Mouse (Mus musculus): ENCODE data around the gene Ppia. TPM values are rescaled to one million over a fixed set of nuclear protein-coding genes. Genes with fewer than 3 reads are reported as not detected.
"Not testable (repeated sequence)": the region's sequence is repeated elsewhere in the genome, so short reads cannot be mapped to it uniquely, and the experiment has no call there.

The Ppia gene
- polyA plus RNA-seq, 1 experiment from 2014 or later: 4,592 TPM

DNA sequence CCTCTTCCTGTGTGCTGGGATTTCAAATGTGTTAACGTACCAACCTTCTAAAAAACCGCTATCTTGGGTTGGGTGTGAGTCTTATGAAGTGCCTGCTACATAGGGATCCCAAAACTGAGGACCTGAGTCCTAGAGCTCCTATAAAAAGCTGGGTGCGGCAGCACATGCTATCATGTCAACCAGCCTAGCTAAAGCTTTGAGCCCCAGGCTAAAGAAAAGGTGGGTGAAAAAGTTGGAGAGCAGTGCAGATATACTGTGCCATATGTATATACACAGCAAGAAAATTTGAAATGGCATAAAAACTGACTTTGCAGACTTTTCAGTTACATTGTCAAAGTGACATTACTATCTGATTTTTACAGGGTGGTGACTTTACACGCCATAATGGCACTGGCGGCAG lies 3.5 kb downstream of the Ppia start:
- 85% methylated on average over 5 of the region's 5 CpGs for WGBS
- H3K4me2 ChIP-seq (ENCODE audit: low read length): 0 out of 2 replicates have a peak overlapping the region, but pooled peaks have one; percentile 16
- no peak overlapping the region for H3K9ac ChIP-seq (ENCODE audit: low read length)

GRCm38 (mm10) chr11:6419156-6419555 lies 3.9 kb downstream of the Ppia start:
- not testable (repeated sequence) for H3K9ac ChIP-seq (ENCODE audit: low read length); H3K9me3 ChIP-seq (replicated peaks; ENCODE audit: control insufficient read depth, low read length); DNase-seq (ENCODE audit: low spot score); H3K4me2 ChIP-seq (ENCODE audit: low read length); H3K27me3 ChIP-seq (replicated peaks; ENCODE audit: control insufficient read depth, insufficient read depth, low read length); H3K27ac ChIP-seq (ENCODE audit: low read depth, low read length); H3K4me3 ChIP-seq (ENCODE audit: low read depth, low read length); ATAC-seq
- 50% methylated on average over 4 of the region's 4 CpGs for WGBS
- Histone ChIP-seq H3K36me3 (ENCODE audit: control insufficient read depth, insufficient read depth, low read length) (peaks cover 49% of the 10 kb centered on the region), H3K4me1 (ENCODE audit: control insufficient read depth, insufficient read depth, low read length) (peaks cover 15% of the 10 kb centered on the region)

More for the DNA sequence above, 3.5 kb downstream of the Ppia start:
- H3K4me1 ChIP-seq (ENCODE audit: control insufficient read depth, insufficient read depth, low read length): peaks cover 15% of the 10 kb centered on the region
- H3K9me3 ChIP-seq (replicated peaks; ENCODE audit: control insufficient read depth, low read length): no peaks in the 10 kb centered on the region
- H3K4me3 ChIP-seq (ENCODE audit: low read depth, low read length): no peak overlapping the region
- H3K27me3 ChIP-seq (replicated peaks; ENCODE audit: control insufficient read depth, insufficient read depth, low read length): no peaks in the 10 kb centered on the region
- H3K36me3 ChIP-seq (ENCODE audit: control insufficient read depth, insufficient read depth, low read length): peaks cover 46% of the 10 kb centered on the region
- no peak overlapping the region for H3K27ac ChIP-seq (ENCODE audit: low read depth, low read length)
- DNase-seq (ENCODE audit: low spot score): no peak
- no peak for ATAC-seq

DNA sequence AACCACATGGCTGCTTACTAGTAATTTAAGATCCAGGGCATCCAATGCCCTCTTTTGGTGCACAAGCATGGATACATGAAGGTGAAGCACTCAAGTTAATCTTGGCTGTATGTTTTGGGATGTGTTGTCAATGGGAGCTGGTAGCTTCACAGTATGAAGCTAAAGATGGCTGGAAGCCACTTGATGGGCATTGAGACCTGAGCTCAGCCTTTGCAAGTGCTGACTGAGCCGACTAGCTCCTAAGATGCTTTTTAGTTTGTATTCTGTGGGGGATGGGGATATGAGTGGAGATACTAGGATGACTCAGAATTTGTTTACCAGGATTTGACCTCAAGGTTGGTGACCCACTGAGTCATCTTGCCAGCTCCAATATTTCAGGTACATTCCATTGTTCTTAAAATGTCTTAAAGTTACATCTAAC lies 5.0 kb downstream of the Ppia start:
- 15% methylated on average over 1 of the region's 1 CpGs for WGBS
- Histone ChIP-seq H3K4me2 (ENCODE audit: low read length) (no peak overlapping the region), H3K27ac (ENCODE audit: low read depth, low read length) (no peak overlapping the region), H3K4me1 (ENCODE audit: control insufficient read depth, insufficient read depth, low read length) (peaks cover 11% of the 10 kb centered on the region), H3K27me3 (replicated peaks; ENCODE audit: control insufficient read depth, insufficient read depth, low read length) (no peaks in the 10 kb centered on the region), H3K4me3 (ENCODE audit: low read depth, low read length) (no peak overlapping the region), H3K9me3 (replicated peaks; ENCODE audit: control insufficient read depth, low read length) (no peaks in the 10 kb centered on the region), H3K36me3 (ENCODE audit: control insufficient read depth, insufficient read depth, low read length) (peaks cover 58% of the 10 kb centered on the region), H3K9ac (ENCODE audit: low read length) (no peak overlapping the region)
- ATAC-seq: no peak
- DNase-seq (ENCODE audit: low spot score): no peak

DNA sequence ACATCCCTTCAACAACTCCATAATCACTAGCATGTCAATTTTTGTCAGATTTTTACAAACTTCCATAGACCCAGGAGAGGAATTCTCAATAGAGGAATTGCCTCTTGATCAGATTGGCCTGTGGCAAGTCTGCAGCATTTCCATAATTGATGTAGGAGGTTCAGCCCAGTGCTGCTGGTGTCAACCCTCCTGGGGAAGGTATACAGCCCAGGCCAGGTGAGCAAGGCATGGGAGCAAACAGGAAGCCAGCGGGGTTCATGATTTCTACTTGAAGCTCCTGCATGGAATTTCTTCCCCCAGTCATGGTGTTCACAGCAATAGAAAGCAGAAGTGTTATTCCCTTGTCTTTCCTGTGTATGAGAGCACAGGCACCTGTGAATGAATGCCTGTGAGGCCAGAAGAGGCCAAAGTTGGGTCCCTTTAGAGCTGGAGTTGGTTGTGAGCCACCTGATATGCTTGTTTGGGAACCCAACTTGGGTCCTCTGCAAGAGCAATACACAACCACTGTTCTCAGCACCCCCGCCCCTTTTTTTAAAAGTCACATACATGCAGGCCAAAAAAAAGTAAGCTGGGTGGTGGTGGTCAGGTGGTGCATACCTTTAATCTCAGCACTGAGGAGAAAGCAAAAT lies 5.6 kb downstream of the Ppia start:
- H3K9me3 ChIP-seq (replicated peaks; ENCODE audit: control insufficient read depth, low read length): no peaks in the 10 kb centered on the region
- H3K27ac ChIP-seq (ENCODE audit: low read depth, low read length): no peak overlapping the region
- DNase-seq (ENCODE audit: low spot score): no peak
- ATAC-seq: no peak
- H3K9ac ChIP-seq (ENCODE audit: low read length): no peak overlapping the region
- H3K36me3 ChIP-seq (ENCODE audit: control insufficient read depth, insufficient read depth, low read length): peaks cover 61% of the 10 kb centered on the region
- 71% methylated on average over 2 of the region's 2 CpGs for WGBS
- H3K4me1 ChIP-seq (ENCODE audit: control insufficient read depth, insufficient read depth, low read length): peaks cover 11% of the 10 kb centered on the region
- no peaks in the 10 kb centered on the region for H3K27me3 ChIP-seq (replicated peaks; ENCODE audit: control insufficient read depth, insufficient read depth, low read length)
- H3K4me3 ChIP-seq (ENCODE audit: low read depth, low read length): no peak overlapping the region
- H3K4me2 ChIP-seq (ENCODE audit: low read length): no peak overlapping the region

DNA sequence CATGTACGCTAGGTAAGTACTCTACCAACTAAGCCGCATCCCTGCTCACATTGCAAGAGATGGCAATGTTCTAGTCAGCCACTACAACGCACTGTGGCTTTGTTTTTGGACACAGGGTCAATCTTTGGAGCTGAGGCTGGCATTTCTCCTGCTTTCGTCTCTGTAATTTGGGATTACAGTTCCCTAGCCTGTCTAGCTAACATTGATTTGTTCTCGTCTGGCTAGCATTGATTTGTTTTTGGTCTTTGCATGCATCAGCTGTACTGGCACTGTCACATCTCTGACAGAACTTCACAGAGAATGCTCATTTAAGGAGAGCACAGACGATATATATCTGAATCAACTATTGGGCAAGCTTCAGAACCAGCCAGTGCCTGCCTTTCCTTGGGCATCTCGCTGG lies 14.9 kb downstream of the Ppia start:
- peaks cover 94% of the 10 kb centered on the region for H3K36me3 ChIP-seq (ENCODE audit: control insufficient read depth, insufficient read depth, low read length)
- H3K4me2 ChIP-seq (ENCODE audit: low read length): no peak overlapping the region
- H3K4me3 ChIP-seq (ENCODE audit: low read depth, low read length): no peak overlapping the region
- ATAC-seq: no peak
- no peak overlapping the region for H3K27ac ChIP-seq (ENCODE audit: low read depth, low read length)
- H3K27me3 ChIP-seq (replicated peaks; ENCODE audit: control insufficient read depth, insufficient read depth, low read length): no peaks in the 10 kb centered on the region
- no peaks in the 10 kb centered on the region for H3K9me3 ChIP-seq (replicated peaks; ENCODE audit: control insufficient read depth, low read length)
- DNase-seq (ENCODE audit: low spot score): no peak
- H3K9ac ChIP-seq (ENCODE audit: low read length): no peak overlapping the region
- H3K4me1 ChIP-seq (ENCODE audit: control insufficient read depth, insufficient read depth, low read length): no peaks in the 10 kb centered on the region
- 92% methylated on average over 7 of the region's 7 CpGs for WGBS

- peak; percentile 72 for ATAC-seq
- WGBS: 75% methylated on average over 8 of the region's 8 CpGs
These were observed 21.2 kb downstream of the Ppia start for GRCm38 (mm10) chr11:6436442-6436841.

DNA sequence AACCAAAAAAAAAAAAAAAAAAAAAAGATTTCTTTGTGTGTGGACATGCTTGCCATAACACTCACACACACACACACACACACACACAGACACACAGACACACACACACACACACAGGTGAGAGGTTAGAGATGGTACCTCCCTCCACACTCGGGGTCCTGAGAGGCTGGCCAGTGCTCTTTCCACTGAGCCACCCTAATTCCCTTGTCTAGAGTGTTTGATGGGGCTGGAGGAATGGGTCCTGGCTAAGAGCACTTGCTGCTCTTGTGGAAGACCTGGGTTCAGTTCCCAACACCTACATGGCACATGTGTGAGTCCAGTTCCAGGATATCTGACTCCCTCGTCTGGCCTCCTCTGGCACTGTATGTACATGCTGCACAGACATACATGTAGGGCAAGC lies 22.4 kb downstream of the Ppia start:
- Histone ChIP-seq H3K36me3 (ENCODE audit: control insufficient read depth, insufficient read depth, low read length) (peaks cover 62% of the 10 kb centered on the region), H3K4me1 (ENCODE audit: control insufficient read depth, insufficient read depth, low read length) (no peaks in the 10 kb centered on the region), H3K4me2 (ENCODE audit: low read length) (no peak overlapping the region), H3K9me3 (replicated peaks; ENCODE audit: control insufficient read depth, low read length) (no peaks in the 10 kb centered on the region), H3K4me3 (ENCODE audit: low read depth, low read length) (no peak overlapping the region), H3K27ac (ENCODE audit: low read depth, low read length) (no peak overlapping the region), H3K27me3 (replicated peaks; ENCODE audit: control insufficient read depth, insufficient read depth, low read length) (no peaks in the 10 kb centered on the region), H3K9ac (ENCODE audit: low read length) (no peak overlapping the region)
- WGBS: 95% methylated on average over 2 of the region's 2 CpGs
- DNase-seq (ENCODE audit: low spot score) (no peak), ATAC-seq (no peak)

More at GRCm38 (mm10) chr11:6436442-6436841, 21.2 kb downstream of the Ppia start:
- Histone ChIP-seq H3K9me3 (replicated peaks; ENCODE audit: control insufficient read depth, low read length) (no peaks in the 10 kb centered on the region), H3K9ac (ENCODE audit: low read length) (no peak overlapping the region), H3K4me2 (ENCODE audit: low read length) (no peak overlapping the region), H3K4me3 (ENCODE audit: low read depth, low read length) (no peak overlapping the region), H3K27me3 (replicated peaks; ENCODE audit: control insufficient read depth, insufficient read depth, low read length) (no peaks in the 10 kb centered on the region), H3K36me3 (ENCODE audit: control insufficient read depth, insufficient read depth, low read length) (peaks cover 74% of the 10 kb centered on the region), H3K4me1 (ENCODE audit: control insufficient read depth, insufficient read depth, low read length) (no peaks in the 10 kb centered on the region), H3K27ac (ENCODE audit: low read depth, low read length) (no peak overlapping the region)
- DNase-seq (ENCODE audit: low spot score): peak; percentile 41

- no peak for DNase-seq (ENCODE audit: low spot score)
- Histone ChIP-seq H3K4me1 (ENCODE audit: control insufficient read depth, insufficient read depth, low read length) (peaks cover 7% of the 10 kb centered on the region), H3K9ac (ENCODE audit: low read length) (no peak overlapping the region), H3K4me2 (ENCODE audit: low read length) (no peak overlapping the region), H3K4me3 (ENCODE audit: low read depth, low read length) (no peak overlapping the region), H3K27me3 (replicated peaks; ENCODE audit: control insufficient read depth, insufficient read depth, low read length) (no peaks in the 10 kb centered on the region), H3K36me3 (ENCODE audit: control insufficient read depth, insufficient read depth, low read length) (peaks cover 38% of the 10 kb centered on the region), H3K27ac (ENCODE audit: low read depth, low read length) (no peak overlapping the region), H3K9me3 (replicated peaks; ENCODE audit: control insufficient read depth, low read length) (no peaks in the 10 kb centered on the region)
- 96% methylated on average over 4 of the region's 4 CpGs for WGBS
- no peak for ATAC-seq
These were observed 24.9 kb downstream of the Ppia start for GRCm38 (mm10) chr11:6440171-6440570.

DNA sequence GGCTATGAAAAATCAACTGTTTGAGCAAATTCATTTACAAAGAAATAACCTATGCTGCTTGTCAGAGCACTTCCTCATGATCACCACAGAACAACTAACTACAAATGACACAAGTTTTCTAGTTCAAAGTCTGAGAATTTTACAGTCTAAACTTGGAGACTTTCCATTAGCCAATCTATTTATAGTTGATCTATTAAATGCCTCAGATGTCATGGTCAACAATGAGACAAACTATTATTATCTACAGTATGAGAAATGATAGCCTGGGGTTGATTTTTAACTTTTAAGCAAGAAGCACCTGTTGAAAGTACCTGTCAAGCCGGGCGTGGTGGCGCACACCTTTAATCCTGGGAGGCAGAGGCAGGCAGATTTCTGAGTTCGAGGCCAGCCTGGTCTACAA lies 27.3 kb downstream of the Ppia start:
- WGBS: 95% methylated on average over 4 of the region's 4 CpGs
- no peak for DNase-seq (ENCODE audit: low spot score)
- Histone ChIP-seq H3K27ac (ENCODE audit: low read depth, low read length) (no peak overlapping the region), H3K9me3 (replicated peaks; ENCODE audit: control insufficient read depth, low read length) (no peaks in the 10 kb centered on the region), H3K4me1 (ENCODE audit: control insufficient read depth, insufficient read depth, low read length) (peaks cover 7% of the 10 kb centered on the region), H3K9ac (ENCODE audit: low read length) (no peak overlapping the region), H3K4me2 (ENCODE audit: low read length) (peak overlapping the region; percentile 69; the same call in 1 of the 2 replicates), H3K36me3 (ENCODE audit: control insufficient read depth, insufficient read depth, low read length) (peaks cover 17% of the 10 kb centered on the region), H3K4me3 (ENCODE audit: low read depth, low read length) (no peak overlapping the region), H3K27me3 (replicated peaks; ENCODE audit: control insufficient read depth, insufficient read depth, low read length) (no peaks in the 10 kb centered on the region)
- ATAC-seq: no peak

Measured in forebrain, embryonic 14.5 days (tissue).